Mouse (Mus musculus): ENCODE measurements around the gene Map7d1. TPM values are rescaled to one million over a fixed set of nuclear protein-coding genes. Genes with fewer than 3 reads are reported as not detected.

Gene Map7d1
- polyA plus RNA-seq, 1 experiment from 2014 or later, result 60.4 TPM

DNA sequence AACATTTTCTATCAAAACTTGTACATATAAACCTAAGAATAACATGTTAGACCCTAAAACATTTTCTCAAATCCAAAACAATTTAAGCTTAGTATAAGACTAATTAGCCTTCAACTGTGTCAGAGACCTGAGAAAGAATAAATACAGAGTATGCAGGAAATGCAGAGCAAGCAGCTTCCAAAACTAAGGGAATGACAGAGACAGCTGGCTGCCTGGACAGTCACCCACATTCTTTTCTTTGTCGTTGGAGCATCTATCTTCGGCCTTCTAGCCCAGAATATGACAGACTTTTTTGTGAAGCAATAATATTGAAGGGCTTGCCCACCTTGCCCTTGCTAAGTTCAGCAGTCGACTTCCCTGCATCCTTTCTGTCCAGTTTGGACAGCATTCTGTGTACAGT, 13.1 kb upstream of the Map7d1 start:
- Histone ChIP-seq H3K9ac (no peak overlapping the region), H3K4me2 (replicated peaks) (no peak overlapping the region), H3K9me3 (replicated peaks) (no peaks in the 10 kb centered on the region), H3K27ac (replicated peaks) (no peak overlapping the region), H3K4me1 (no peaks in the 10 kb centered on the region), H3K4me3 (replicated peaks) (no peak overlapping the region), H3K36me3 (peaks cover 31% of the 10 kb centered on the region), H3K27me3 (no peaks in the 10 kb centered on the region)
- ATAC-seq (ENCODE audit: insufficient number of reproducible peaks, low FRiP score, low TSS enrichment, low read depth), result no peak
- 81% methylated on average over 3 of the region's 3 CpGs for WGBS

- Histone ChIP-seq H3K4me1 (peaks cover 55% of the 10 kb centered on the region), H3K27ac (replicated peaks) (peak within 1 kb of the TSS; percentile 90), H3K9ac (peak within 1 kb of the TSS; percentile 67), H3K27me3 (no peaks in the 10 kb centered on the region), H3K9me3 (replicated peaks) (no peaks in the 10 kb centered on the region), H3K4me2 (replicated peaks) (peak within 1 kb of the TSS; percentile 73), H3K4me3 (replicated peaks) (peak within 1 kb of the TSS; percentile 63), H3K36me3 (no peaks in the 10 kb centered on the region)
- peak; percentile 91 for ATAC-seq (ENCODE audit: insufficient number of reproducible peaks, low FRiP score, low TSS enrichment, low read depth)
- WGBS, result under 1% methylated on average over 46 of the region's 46 CpGs
Measured at GRCm38 (mm10) chr4:126262119-126262807, 6.1 kb upstream of the Map7d1 start, which contains the start of gene Trappc3. TSS of gene Trappc3 (plus strand) at chr4:126262325.

- no peak for ATAC-seq (ENCODE audit: insufficient number of reproducible peaks, low FRiP score, low TSS enrichment, low read depth)
- Histone ChIP-seq H3K27ac (replicated peaks) (peak overlapping the region; percentile 90), H3K4me3 (replicated peaks) (peak overlapping the region; percentile 63), H3K4me2 (replicated peaks) (peak overlapping the region; percentile 21), H3K4me1 (peaks cover 61% of the 10 kb centered on the region), H3K27me3 (no peaks in the 10 kb centered on the region), H3K36me3 (no peaks in the 10 kb centered on the region), H3K9me3 (replicated peaks) (no peaks in the 10 kb centered on the region), H3K9ac (0 out of 2 replicates have a peak overlapping the region, but pooled peaks have one; percentile 1)
- whole genome bisulfite sequencing, result 39% methylated on average over 7 of the region's 7 CpGs
Measured at GRCm38 (mm10) chr4:126261675-126262074, 5.5 kb upstream of the Map7d1 start.

- WGBS, result 65% methylated on average over 6 of the region's 6 CpGs
- peaks cover 62% of the 10 kb centered on the region for H3K4me1 ChIP-seq
Measured at GRCm38 (mm10) chr4:126261266-126261665, 5.1 kb upstream of the Map7d1 start.

DNA sequence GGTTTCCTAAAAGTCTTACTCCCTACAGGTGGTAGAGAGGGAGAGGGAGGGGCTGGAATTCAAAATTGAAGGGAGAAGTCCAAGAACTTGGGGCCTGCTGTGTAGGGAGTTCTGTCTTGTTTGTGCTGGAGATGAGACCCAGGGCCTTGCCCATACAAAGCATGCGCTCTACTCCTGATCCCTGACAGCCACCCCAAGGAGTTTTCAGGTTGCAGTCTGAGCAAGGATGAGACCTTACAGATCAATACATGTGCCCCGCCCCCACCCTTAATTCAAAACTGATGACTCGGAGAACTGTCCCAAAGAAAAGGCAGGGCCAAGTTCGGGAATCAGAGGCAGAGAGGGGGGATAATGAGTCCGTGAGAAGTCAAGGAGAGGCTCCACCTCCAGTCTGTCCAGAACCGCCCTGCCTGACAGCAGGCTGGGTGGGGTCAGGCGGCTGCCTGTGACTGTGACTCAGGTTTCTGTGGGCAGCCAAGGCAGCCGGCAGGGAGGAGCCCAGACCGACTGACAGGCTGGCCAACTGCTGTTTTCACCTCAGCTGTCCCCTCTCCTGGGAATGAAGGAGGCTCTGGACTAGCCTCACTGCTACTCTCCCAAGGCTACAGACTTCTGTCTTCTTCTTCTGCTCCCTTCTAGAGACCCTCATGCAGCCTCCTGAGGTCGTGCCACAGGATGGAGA, 4.5 kb upstream of the Map7d1 start:
- 0 out of 2 replicates have a peak overlapping the region, but pooled peaks have one; percentile 12 for H3K9ac ChIP-seq
- H3K9me3 ChIP-seq (replicated peaks), result no peaks in the 10 kb centered on the region
- no peak overlapping the region for H3K4me3 ChIP-seq (replicated peaks)
- H3K27me3 ChIP-seq, result no peaks in the 10 kb centered on the region
- peak overlapping the region; percentile 37 for H3K4me2 ChIP-seq (replicated peaks)
- peak; percentile 61 for ATAC-seq (ENCODE audit: insufficient number of reproducible peaks, low FRiP score, low TSS enrichment, low read depth)
- no peaks in the 10 kb centered on the region for H3K36me3 ChIP-seq
- WGBS, result 4% methylated on average over 10 of the region's 10 CpGs
- peaks cover 62% of the 10 kb centered on the region for H3K4me1 ChIP-seq
- H3K27ac ChIP-seq (replicated peaks), result peak overlapping the region; percentile 90

More at GRCm38 (mm10) chr4:126261266-126261665, 5.1 kb upstream of the Map7d1 start:
- Histone ChIP-seq H3K4me3 (replicated peaks) (no peak overlapping the region), H3K9me3 (replicated peaks) (no peaks in the 10 kb centered on the region), H3K27me3 (no peaks in the 10 kb centered on the region), H3K27ac (replicated peaks) (peak overlapping the region; percentile 90), H3K4me2 (replicated peaks) (peak overlapping the region; percentile 37; the same call in 1 of the 2 replicates), H3K9ac (0 out of 2 replicates have a peak overlapping the region, but pooled peaks have one; percentile 1), H3K36me3 (no peaks in the 10 kb centered on the region)
- no peak for ATAC-seq (ENCODE audit: insufficient number of reproducible peaks, low FRiP score, low TSS enrichment, low read depth)

- H3K36me3 ChIP-seq, result no peaks in the 10 kb centered on the region
- no peaks in the 10 kb centered on the region for H3K27me3 ChIP-seq
- 0 out of 2 replicates have a peak, but pooled peaks have one; percentile 17 for ATAC-seq (ENCODE audit: insufficient number of reproducible peaks, low FRiP score, low TSS enrichment, low read depth)
- H3K4me1 ChIP-seq, result peaks cover 65% of the 10 kb centered on the region
- H3K4me3 ChIP-seq (replicated peaks), result peak overlapping the region; percentile 7
- H3K9ac ChIP-seq, result no peak overlapping the region
- H3K27ac ChIP-seq (replicated peaks), result peak overlapping the region; percentile 90
- H3K9me3 ChIP-seq (replicated peaks), result no peaks in the 10 kb centered on the region
- under 1% methylated on average over 15 of the region's 15 CpGs for WGBS
- peak overlapping the region; percentile 37 for H3K4me2 ChIP-seq (replicated peaks)
Measured at GRCm38 (mm10) chr4:126259523-126260160, 3.5 kb upstream of the Map7d1 start.

DNA sequence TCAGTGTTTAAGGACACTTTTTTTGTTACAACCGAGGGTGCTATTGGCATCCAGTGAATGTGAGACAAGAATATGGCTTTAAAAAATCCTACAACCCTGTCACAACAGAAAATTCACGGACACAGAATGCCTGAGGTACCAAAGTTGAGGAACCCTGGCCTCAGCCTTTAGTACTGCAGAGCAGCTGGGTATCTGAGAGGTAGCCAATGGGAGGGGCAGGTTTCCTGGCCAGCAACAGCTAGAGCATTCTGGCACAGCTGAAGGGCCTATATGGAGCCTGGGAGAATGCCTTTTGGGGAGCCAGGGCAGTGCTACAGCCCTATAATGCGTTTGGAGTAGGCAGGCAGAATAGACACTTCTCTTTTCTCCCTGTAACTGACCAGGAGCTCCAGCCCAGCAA, 2.9 kb upstream of the Map7d1 start:
- Histone ChIP-seq H3K27ac (replicated peaks) (peak overlapping the region; percentile 90), H3K4me1 (peaks cover 71% of the 10 kb centered on the region), H3K9ac (no peak overlapping the region), H3K27me3 (no peaks in the 10 kb centered on the region), H3K36me3 (no peaks in the 10 kb centered on the region), H3K9me3 (replicated peaks) (no peaks in the 10 kb centered on the region), H3K4me2 (replicated peaks) (peak overlapping the region; percentile 37; the same call in 1 of the 2 replicates), H3K4me3 (replicated peaks) (no peak overlapping the region)
- WGBS, result 22% methylated on average over 3 of the region's 3 CpGs
- ATAC-seq (ENCODE audit: insufficient number of reproducible peaks, low FRiP score, low TSS enrichment, low read depth), result no peak

GRCm38 (mm10) chr4:126256967-126257881, 1.1 kb upstream of the Map7d1 start:
- Histone ChIP-seq H3K4me2 (replicated peaks) (peak overlapping the region; percentile 88), H3K27ac (replicated peaks) (peak overlapping the region; percentile 94), H3K27me3 (no peaks in the 10 kb centered on the region), H3K36me3 (no peaks in the 10 kb centered on the region), H3K9me3 (replicated peaks) (no peaks in the 10 kb centered on the region), H3K4me1 (peaks cover 78% of the 10 kb centered on the region), H3K4me3 (replicated peaks) (peak overlapping the region; percentile 95), H3K9ac (peak overlapping the region; percentile 93)
- 3% methylated on average over 26 of the region's 26 CpGs for WGBS
- ATAC-seq (ENCODE audit: insufficient number of reproducible peaks, low FRiP score, low TSS enrichment, low read depth), result no peak

DNA sequence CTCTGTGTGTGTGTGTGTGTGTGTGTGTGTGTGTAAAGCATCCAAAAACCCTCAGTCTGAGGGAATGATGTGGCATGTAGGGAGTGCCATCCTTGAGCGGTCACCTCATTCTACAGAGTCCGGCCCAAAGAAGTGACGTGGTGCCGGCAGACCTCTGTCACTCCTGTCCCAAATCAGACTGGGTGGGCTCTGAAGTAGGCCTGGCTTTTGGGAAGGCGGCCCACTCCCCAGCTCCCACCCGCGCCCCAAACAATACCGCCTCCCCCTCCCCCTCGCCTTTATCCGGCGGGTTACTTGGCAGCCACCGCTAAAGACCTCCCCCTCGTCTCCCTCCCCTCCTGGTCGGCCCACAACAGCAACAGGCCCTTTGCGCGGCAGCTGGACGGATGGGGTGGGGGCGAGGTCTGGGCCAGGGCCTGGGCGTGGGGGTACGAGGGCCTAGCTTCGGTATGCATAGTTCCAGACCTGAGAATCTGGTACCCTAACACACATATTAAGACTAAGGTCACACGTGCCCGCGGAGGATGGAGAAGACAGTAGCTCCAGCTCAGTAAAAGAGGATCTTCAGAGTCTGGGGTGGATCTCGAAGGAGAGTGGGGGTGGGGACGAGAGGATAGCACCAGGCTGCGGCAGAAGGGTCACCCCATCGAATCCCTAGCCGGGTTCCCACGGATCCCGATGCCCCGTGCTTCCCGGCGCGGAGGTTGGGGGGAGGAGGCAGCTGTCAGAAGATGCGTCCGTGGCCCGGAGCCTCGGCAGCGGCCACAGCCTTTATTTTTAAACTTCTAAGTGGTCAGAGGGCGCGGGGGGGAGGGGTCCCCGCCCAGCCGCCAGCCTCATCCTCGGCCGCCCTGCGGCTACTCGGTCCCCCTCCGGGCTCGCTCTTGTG, 786 bp downstream of the Map7d1 start:
- Histone ChIP-seq H3K4me2 (replicated peaks) (peak overlapping the region; percentile 88), H3K9me3 (replicated peaks) (no peaks in the 10 kb centered on the region), H3K27me3 (no peaks in the 10 kb centered on the region), H3K36me3 (0 out of 2 replicates have a peak, but pooled peaks cover 5% of the 10 kb centered on the region), H3K4me3 (replicated peaks) (peak overlapping the region; percentile 95), H3K9ac (peak overlapping the region; percentile 93), H3K4me1 (peaks cover 81% of the 10 kb centered on the region), H3K27ac (replicated peaks) (peak overlapping the region; percentile 94)
- WGBS, result under 1% methylated on average over 50 of the region's 50 CpGs
- ATAC-seq (ENCODE audit: insufficient number of reproducible peaks, low FRiP score, low TSS enrichment, low read depth), result no peak

All from embryonic facial prominence, embryonic 15.5 days (tissue).